Mouse (Mus musculus) macrophage (primary cell): ENCODE data around the gene 4932411N23Rik. TPM values are rescaled to one million over a fixed set of nuclear protein-coding genes. Genes with fewer than 3 reads are reported as not detected.
"Not testable (repeated sequence)": the region's sequence is repeated elsewhere in the genome, so short reads cannot be mapped to it uniquely, and the experiment has no call there.

Experiments used
- H3K27ac ChIP-seq: fragments of 350-480 bp; formaldehyde crosslinking; 2 replicates; pipeline ENCODE4 v1.9.0; 2021
- H3K36me3 ChIP-seq: fragments of 350-480 bp; formaldehyde crosslinking; 2 replicates; pipeline ENCODE4 v1.9.0; 2021; ENCODE audit errors: inconsistent target
- H3K4me3 ChIP-seq: fragments of 350-480 bp; formaldehyde crosslinking; 2 replicates; pipeline ENCODE4 v1.9.0; 2021; ENCODE audit errors: inconsistent target
- H3K79me2 ChIP-seq: fragments of 350-480 bp; formaldehyde crosslinking; 2 replicates; pipeline ENCODE4 v1.9.0; 2021; ENCODE audit errors: inconsistent target
- WGBS: methylation state at CpG from one replicate; pipeline ENCODE4 v1.1.7; 2026; ENCODE audit warnings: inconsistent platforms; ENCODE audit not compliant: missing documents; 5-methylcytosine and 5-hydroxymethylcytosine counted together
- polyA plus RNA-seq: library from polyadenylated mRNA; stranded (reverse); fragments of 250-400 nt; gene quantifications from 3 replicates; pipeline ENCODE4 v1.2.4, GENCODE M21; 2018; ENCODE audit warnings: inconsistent platforms
- total RNA-seq, 78 experiments: library from RNA; depleted of rRNA; stranded (reverse); fragments of 250-400 nt; gene quantifications; 1 replicate in 9 of 78; 2 replicates in 24 of 78; 3 replicates in 43 of 78; 4 replicates in 2 of 78; pipeline ENCODE4 v1.2.4; 2018; ENCODE audit warnings: inconsistent platforms in 56 of 78

Gene 4932411N23Rik
- not detected for total RNA-seq (2018; cell fraction: chromatin; rRNA removed)
- total RNA-seq (2018; cell fraction: cytosol; rRNA removed): not detected
- not detected for total RNA-seq (2018; cell fraction: nucleus; rRNA removed)
- polyA plus RNA-seq: not detected in 3 replicates

DNA sequence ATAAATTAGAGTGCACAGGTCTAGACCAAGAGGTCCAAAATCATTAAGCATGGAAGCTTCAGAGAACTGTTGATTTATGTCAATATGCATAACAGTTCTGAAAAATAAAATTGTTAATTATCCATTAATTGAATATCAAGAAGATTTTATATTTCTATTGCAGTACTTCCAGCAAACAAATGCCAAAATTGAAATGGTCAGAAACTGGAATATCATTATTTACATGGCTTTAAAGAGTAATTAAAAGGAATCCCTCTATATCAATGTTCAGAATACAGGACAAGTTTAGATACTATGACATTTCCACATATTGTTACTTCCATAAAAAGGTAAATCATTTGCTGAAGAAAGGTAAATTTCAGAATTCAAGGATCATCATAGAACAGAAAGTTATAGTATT is at the start of gene 4932411N23Rik:
Gene 4932411N23Rik, minus strand, starts transcription at position 101 of the 400 bp plus-strand sequence.
- Histone ChIP-seq H3K36me3 (no peaks in the 10 kb centered on the region), H3K27ac (no peak within 1 kb of the TSS), H3K4me3 (no peak within 1 kb of the TSS), H3K79me2 (no peaks in the 10 kb centered on the region)

DNA sequence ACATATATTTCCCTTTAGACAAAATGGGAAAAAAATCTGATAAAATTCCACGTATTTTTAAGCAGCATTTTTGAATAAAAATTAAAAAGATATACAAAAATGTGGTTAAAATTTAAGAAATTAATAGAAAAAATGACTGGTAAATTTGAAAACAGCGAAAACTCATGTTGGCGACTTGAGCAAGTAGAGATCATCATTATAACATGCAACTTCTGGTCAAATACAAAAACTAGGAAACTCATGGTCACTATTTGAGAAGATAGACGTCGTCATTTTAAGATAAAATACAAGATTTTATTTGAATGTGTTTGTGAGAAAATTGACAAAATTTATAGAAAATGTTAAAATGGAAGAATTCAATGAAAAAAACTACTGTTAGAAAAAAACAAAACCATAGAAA is 35.8 kb downstream of the 4932411N23Rik start:
- no peak overlapping the region for H3K27ac ChIP-seq
- H3K4me3 ChIP-seq: no peak overlapping the region
- WGBS: 84% methylated on average over 4 of the region's 5 CpGs
- no peaks in the 10 kb centered on the region; the same call in 1 of the 2 replicates for H3K36me3 ChIP-seq
- no peaks in the 10 kb centered on the region for H3K79me2 ChIP-seq

DNA sequence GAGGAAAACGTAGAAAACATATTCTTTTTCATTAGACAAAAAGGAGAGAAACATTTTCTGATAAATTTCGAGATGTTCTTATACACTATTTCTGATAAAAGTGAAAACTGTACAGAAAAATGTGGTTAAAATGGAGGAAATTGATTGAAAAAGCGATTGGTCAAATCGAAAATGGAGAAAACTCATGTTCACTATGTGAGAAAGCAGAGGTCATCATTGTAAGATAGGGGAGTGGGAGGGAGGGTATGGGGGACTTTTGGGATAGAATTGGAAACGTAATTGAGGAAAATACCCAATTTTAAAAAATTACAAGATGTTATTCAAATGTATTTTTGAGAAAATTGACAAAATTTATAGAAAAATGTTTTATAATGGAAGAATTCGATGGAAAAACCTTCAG is 38.0 kb downstream of the 4932411N23Rik start:
- not testable (repeated sequence) for H3K4me3 ChIP-seq, H3K79me2 ChIP-seq, H3K27ac ChIP-seq, H3K36me3 ChIP-seq
- WGBS: 86% methylated on average over 4 of the region's 6 CpGs

DNA sequence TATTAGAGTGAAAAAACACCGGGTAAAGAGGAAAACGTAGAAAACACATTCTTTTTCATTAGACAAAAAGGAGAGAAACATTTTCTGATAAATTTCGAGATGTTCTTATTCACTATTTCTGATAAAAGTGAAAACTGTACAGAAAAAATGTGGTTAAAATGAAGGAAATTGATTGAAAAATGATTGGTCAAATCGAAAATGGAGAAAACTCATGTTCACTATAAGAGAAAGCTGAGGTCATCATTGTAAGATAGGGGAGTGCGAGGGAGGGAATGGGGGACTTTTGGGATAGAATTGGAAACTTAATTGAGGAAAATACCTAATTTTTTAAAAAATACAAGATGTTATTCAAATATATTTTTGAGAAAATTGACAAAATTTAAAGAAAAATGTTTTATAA is 40.8 kb downstream of the 4932411N23Rik start:
- not testable (repeated sequence) for H3K79me2 ChIP-seq, H3K27ac ChIP-seq, H3K36me3 ChIP-seq, H3K4me3 ChIP-seq
- 77% methylated on average over 5 of the region's 5 CpGs for WGBS

DNA sequence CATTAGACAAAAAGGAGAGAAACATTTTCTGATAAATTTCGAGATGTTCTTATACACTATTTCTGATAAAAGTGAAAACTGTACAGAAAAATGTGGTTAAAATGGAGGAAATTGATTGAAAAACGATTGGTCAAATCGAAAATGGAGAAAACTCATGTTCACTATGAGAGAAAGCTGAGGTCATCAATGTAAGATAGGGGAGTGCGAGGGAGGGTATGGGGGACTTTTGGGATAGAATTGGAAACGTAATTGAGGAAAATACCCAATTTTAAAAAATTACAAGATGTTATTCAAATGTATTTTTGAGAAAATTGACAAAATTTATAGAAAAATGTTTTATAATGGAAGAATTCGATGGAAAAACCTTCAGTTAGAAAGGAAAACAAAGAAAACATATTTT is 42.2 kb downstream of the 4932411N23Rik start:
- H3K36me3 ChIP-seq, H3K79me2 ChIP-seq, H3K27ac ChIP-seq, H3K4me3 ChIP-seq: not testable (repeated sequence)
- WGBS: 80% methylated on average over 4 of the region's 6 CpGs

Other genes with a start within 250 kb of the 4932411N23Rik start
- not detected in 3 replicates for gene Gm382, start 224.1 kb upstream of the 4932411N23Rik start, polyA plus RNA-seq